Comparison of ENCODE assay signal across 29 mouse cellular contexts in the genomic region with DNA sequence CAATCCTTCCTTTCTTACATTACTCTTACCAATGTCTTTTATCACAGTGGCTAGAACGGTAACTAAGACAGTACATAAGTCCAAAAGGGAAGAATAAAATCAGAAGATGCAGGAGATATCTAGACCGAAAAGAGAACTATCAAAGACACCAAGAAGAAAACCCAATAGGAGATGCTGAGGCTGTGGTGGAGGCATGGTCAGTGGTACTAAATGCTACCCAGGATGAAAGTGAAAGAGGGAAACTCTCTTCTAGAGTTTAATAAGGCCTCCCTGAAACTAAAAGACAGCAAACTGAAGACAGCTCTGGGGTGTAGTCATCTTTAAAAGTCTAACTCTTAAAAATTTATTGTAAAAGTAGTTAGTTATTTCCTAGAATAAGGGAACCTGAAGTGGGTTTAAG. TPM values are rescaled to one million over a fixed set of nuclear protein-coding genes. Genes with fewer than 3 reads are reported as not detected.
"Had no signal": no experiment of that assay in that cellular context is flagged by ENCODE, and none has a peak within 500 bp of the region (broad histone marks: within the 10 kb centered on the region; RNA-seq: fewer than 3 reads in every experiment).

No protein-coding gene starts in this region.

- DNase-seq: liver, postnatal 0 days; lung, adult 2 months; lung, postnatal 14 days; lung, postnatal 36 days; retina, postnatal 1 day; right cerebral cortex, adult 18-20 months; right cerebral cortex, postnatal 25 days; right cerebral cortex, postnatal 4 days; spleen, adult 18-20 months; thymus, adult 2 months; thymus, postnatal 25 days; thymus, postnatal 4 days had no signal

- H3K36me3 ChIP-seq: liver, embryonic 15.5 days; lung, embryonic 15.5 days; midbrain, embryonic 13.5 days; midbrain, embryonic 15.5 days; neural tube, embryonic 13.5 days; neural tube, embryonic 15.5 days; stomach, embryonic 15.5 days had no signal

- H3K9me3 ChIP-seq: liver, embryonic 15.5 days; lung, embryonic 15.5 days; megakaryocyte, embryonic 14.5 days; midbrain, embryonic 13.5 days; midbrain, embryonic 15.5 days; neural tube, embryonic 13.5 days; neural tube, embryonic 15.5 days; stomach, embryonic 15.5 days had no signal

- H3K9ac ChIP-seq: liver, embryonic 15.5 days; liver, postnatal 0 days; lung, embryonic 15.5 days; midbrain, embryonic 13.5 days; midbrain, embryonic 15.5 days; neural tube, embryonic 13.5 days; neural tube, embryonic 15.5 days; stomach, embryonic 15.5 days had no signal

- H3K4me2 ChIP-seq: liver, embryonic 15.5 days; lung, embryonic 15.5 days; midbrain, embryonic 11.5 days; midbrain, embryonic 13.5 days; midbrain, embryonic 15.5 days; neural tube, embryonic 13.5 days; neural tube, embryonic 15.5 days; stomach, embryonic 15.5 days had no signal

- ATAC-seq: liver, postnatal 0 days; lung, postnatal 0 days; midbrain, embryonic 13.5 days; midbrain, embryonic 15.5 days had no signal

- H3K27me3 ChIP-seq: liver, embryonic 15.5 days; lung, embryonic 15.5 days; megakaryocyte, embryonic 14.5 days; midbrain, embryonic 13.5 days; midbrain, embryonic 15.5 days; neural tube, embryonic 13.5 days; neural tube, embryonic 15.5 days; stomach, embryonic 15.5 days had no signal

- H3K4me1 ChIP-seq: liver, embryonic 15.5 days; lung, embryonic 15.5 days; midbrain, embryonic 13.5 days; midbrain, embryonic 15.5 days; neural tube, embryonic 13.5 days; neural tube, embryonic 15.5 days; stomach, embryonic 15.5 days had no signal

- H3K27ac ChIP-seq: liver, embryonic 15.5 days; lung, embryonic 15.5 days; macrophage; midbrain, embryonic 13.5 days; midbrain, embryonic 15.5 days; neural tube, embryonic 13.5 days; neural tube, embryonic 15.5 days; stomach, embryonic 15.5 days; stomach, postnatal 0 days had no signal

- H3K4me3 ChIP-seq: liver, embryonic 15.5 days; lung, embryonic 15.5 days; megakaryocyte, embryonic 14.5 days; midbrain, embryonic 13.5 days; midbrain, embryonic 15.5 days; neural tube, embryonic 13.5 days; neural tube, embryonic 15.5 days; stomach, embryonic 15.5 days had no signal

RNA-seq across cellular contexts. Expression of gene Tespa1, which starts 2.0 kb away (rescaled TPM):
- total RNA-seq: midbrain, postnatal 0 days had no signal
- polyA plus RNA-seq: midbrain, embryonic 13.5 days; midbrain, postnatal 0 days; neural tube, embryonic 13.5 days; testis, adult 2 months had no signal

RNA-seq across cellular contexts. Expression of gene Neurod4, which starts 40.7 kb away (rescaled TPM):
- total RNA-seq: monocyte, adult 5-6 weeks had no signal
- polyA plus RNA-seq: liver, embryonic 15.5 days; liver, postnatal 0 days; lung, adult 2 months; lung, embryonic 15.5 days; lung, postnatal 0 days; macrophage; small intestine, adult 2 months; stomach, postnatal 0 days; testis, adult 2 months; thymus, adult 2 months; urinary bladder, adult 2 months had no signal
